Mouse (Mus musculus) left cerebral cortex, adult 2 months (tissue): ENCODE measurements at regions not wholly inside any gene's neighbourhood (a gene's known extent, or its start where the extent isn't known, plus 50 kb on each side); places are given as distances from the start of the nearest gene placed in this dataset.

Experiments used
- DNase-seq, 2 experiments: peaks; one replicate each; pipeline ENCODE4 v3.0.0; 2021 to 2022; ENCODE audit warnings: low spot score in 2 of 2, mixed read lengths in 1 of 2; ENCODE audit errors: extremely low spot score in 1 of 2
- H3K27ac ChIP-seq: fragments of 200-600 bp; 2 replicates; pipeline ENCODE4 v1.8.1; 2022
- H3K4me3 ChIP-seq: fragments of 200-600 bp; 2 replicates; pipeline ENCODE4 v1.8.1; 2022
- CTCF ChIP-seq: fragments of 200-600 bp; IDR thresholded peaks from 2 replicates; pipeline ENCODE4 v1.8.1; 2022; ENCODE audit warnings: antibody characterized with exemption, mild to moderate bottlenecking, moderate library complexity
- intact Hi-C: fragments of 180-260 bp; cut with DNase I; formaldehyde crosslinking; loops from one replicate; pipeline ENCODE4 v1.15.1; 2025

- Histone ChIP-seq H3K4me3 (no peak overlapping the region), H3K27ac (no peak overlapping the region)
- no peak for DNase-seq
- intact Hi-C loops: no loop called here
- TF ChIP-seq CTCF: no peak
Measured at GRCm38 (mm10) chr3:42514922-42515593, 772.6 kb downstream of the D3Ertd751e start.

GRCm38 (mm10) chr3:42516286-42516685 lies 773.9 kb downstream of the D3Ertd751e start:
- H3K27ac ChIP-seq: no peak overlapping the region
- H3K4me3 ChIP-seq: no peak overlapping the region
- intact Hi-C loops: no loop called here
- no peak for DNase-seq
- no peak for TF ChIP-seq CTCF

- Histone ChIP-seq H3K4me3 (no peak overlapping the region), H3K27ac (no peak overlapping the region)
- intact Hi-C loops: no loop called here
- DNase-seq: peak in 1 of 2 experiments; percentile 12
- TF ChIP-seq CTCF: no peak
Measured at GRCm38 (mm10) chr3:42531397-42531796, 789.0 kb downstream of the D3Ertd751e start.

- no peak overlapping the region for H3K4me3 ChIP-seq
- H3K27ac ChIP-seq: no peak overlapping the region
- DNase-seq: no peak
- intact Hi-C loops: no loop called here
- no peak for TF ChIP-seq CTCF
Measured at GRCm38 (mm10) chr3:42566731-42567130, 824.3 kb downstream of the D3Ertd751e start.

GRCm38 (mm10) chr3:42570364-42571024 lies 828.1 kb downstream of the D3Ertd751e start:
- TF ChIP-seq CTCF: no peak
- Histone ChIP-seq H3K27ac (no peak overlapping the region), H3K4me3 (no peak overlapping the region)
- intact Hi-C loops: no loop called here
- no peak for DNase-seq

- Histone ChIP-seq H3K27ac (no peak overlapping the region), H3K4me3 (no peak overlapping the region)
- DNase-seq: no peak
- no peak for TF ChIP-seq CTCF
- intact Hi-C loops: no loop called here
Measured at GRCm38 (mm10) chr3:42571877-42572459, 829.6 kb downstream of the D3Ertd751e start.

- Histone ChIP-seq H3K27ac (no peak overlapping the region), H3K4me3 (no peak overlapping the region)
- DNase-seq: no peak
- no peak for TF ChIP-seq CTCF
- intact Hi-C loops: no loop called here
Measured at GRCm38 (mm10) chr3:42573155-42573554, 830.7 kb downstream of the D3Ertd751e start.

GRCm38 (mm10) chr3:42582311-42582710 lies 839.9 kb downstream of the D3Ertd751e start:
- no peak overlapping the region for H3K4me3 ChIP-seq
- no peak overlapping the region for H3K27ac ChIP-seq
- intact Hi-C loops: no loop called here
- TF ChIP-seq CTCF: no peak
- DNase-seq: no peak

- intact Hi-C loops: no loop called here
- no peak overlapping the region for H3K4me3 ChIP-seq
- DNase-seq: no peak
- TF ChIP-seq CTCF: no peak
- no peak overlapping the region for H3K27ac ChIP-seq
Measured at GRCm38 (mm10) chr3:42587296-42587932, 845.0 kb downstream of the D3Ertd751e start.

- no peak for DNase-seq
- no peak for TF ChIP-seq CTCF
- intact Hi-C loops: no loop called here
- Histone ChIP-seq H3K4me3 (no peak overlapping the region), H3K27ac (no peak overlapping the region)
Measured at GRCm38 (mm10) chr3:42589516-42589915, 847.1 kb downstream of the D3Ertd751e start.

GRCm38 (mm10) chr3:42590126-42590525 lies 847.7 kb downstream of the D3Ertd751e start:
- Histone ChIP-seq H3K27ac (no peak overlapping the region), H3K4me3 (no peak overlapping the region)
- DNase-seq: no peak
- intact Hi-C loops: no loop called here
- no peak for TF ChIP-seq CTCF

- DNase-seq: no peak
- intact Hi-C loops: no loop called here
- no peak for TF ChIP-seq CTCF
- Histone ChIP-seq H3K27ac (no peak overlapping the region), H3K4me3 (no peak overlapping the region)
Measured at GRCm38 (mm10) chr3:42593792-42594433, 851.5 kb downstream of the D3Ertd751e start.
